Mouse (Mus musculus): Measurements from ENCODE around the gene Prkn. TPM values are rescaled to one million over a fixed set of nuclear protein-coding genes. Genes with fewer than 3 reads are reported as not detected.

The Prkn gene
- polyA plus RNA-seq, 1 experiment from 2014 or later, result 0.96 TPM

- Histone ChIP-seq H3K4me2 (replicated peaks; ENCODE audit: low read depth) (no peak overlapping the region), H3K9me3 (ENCODE audit: control insufficient read depth) (no peaks in the 10 kb centered on the region), H3K36me3 (ENCODE audit: control insufficient read depth, insufficient read depth) (no peaks in the 10 kb centered on the region), H3K4me1 (replicated peaks; ENCODE audit: control insufficient read depth, insufficient read depth, low read length) (no peaks in the 10 kb centered on the region), H3K27me3 (replicated peaks; ENCODE audit: control insufficient read depth, insufficient read depth, low read length) (no peaks in the 10 kb centered on the region), H3K27ac (ENCODE audit: low read depth, low read length) (no peak overlapping the region), H3K9ac (ENCODE audit: low read depth, low read length) (no peak overlapping the region), H3K4me3 (ENCODE audit: low read depth, low read length) (no peak overlapping the region)
- TF ChIP-seq CTCF (IDR thresholded peaks at IDR 0.05; ENCODE audit: low read depth), result no peak
- 91% methylated on average over 4 of the region's 4 CpGs for WGBS
- no peak for ATAC-seq
Measured at GRCm38 (mm10) chr17:11931641-11932040, 1091.5 kb downstream of the Prkn start.

GRCm38 (mm10) chr17:11933737-11934136 is 1093.6 kb downstream of the Prkn start:
- Histone ChIP-seq H3K4me2 (replicated peaks; ENCODE audit: low read depth) (no peak overlapping the region), H3K9me3 (ENCODE audit: control insufficient read depth) (no peaks in the 10 kb centered on the region), H3K4me3 (ENCODE audit: low read depth, low read length) (no peak overlapping the region), H3K36me3 (ENCODE audit: control insufficient read depth, insufficient read depth) (no peaks in the 10 kb centered on the region), H3K9ac (ENCODE audit: low read depth, low read length) (no peak overlapping the region), H3K4me1 (replicated peaks; ENCODE audit: control insufficient read depth, insufficient read depth, low read length) (no peaks in the 10 kb centered on the region), H3K27ac (ENCODE audit: low read depth, low read length) (no peak overlapping the region), H3K27me3 (replicated peaks; ENCODE audit: control insufficient read depth, insufficient read depth, low read length) (no peaks in the 10 kb centered on the region)
- no peak for ATAC-seq
- WGBS, result 82% methylated on average over 5 of the region's 5 CpGs
- no peak for TF ChIP-seq CTCF (IDR thresholded peaks at IDR 0.05; ENCODE audit: low read depth)

- no peaks in the 10 kb centered on the region for H3K9me3 ChIP-seq (ENCODE audit: control insufficient read depth)
- H3K4me1 ChIP-seq (replicated peaks; ENCODE audit: control insufficient read depth, insufficient read depth, low read length), result no peaks in the 10 kb centered on the region
- no peaks in the 10 kb centered on the region for H3K36me3 ChIP-seq (ENCODE audit: control insufficient read depth, insufficient read depth)
- no peak overlapping the region for H3K9ac ChIP-seq (ENCODE audit: low read depth, low read length)
- H3K27me3 ChIP-seq (replicated peaks; ENCODE audit: control insufficient read depth, insufficient read depth, low read length), result no peaks in the 10 kb centered on the region
- TF ChIP-seq CTCF (IDR thresholded peaks at IDR 0.05; ENCODE audit: low read depth), result no peak
- WGBS, result 91% methylated on average over 3 of the region's 3 CpGs
- H3K4me2 ChIP-seq (replicated peaks; ENCODE audit: low read depth), result no peak overlapping the region
- H3K4me3 ChIP-seq (ENCODE audit: low read depth, low read length), result no peak overlapping the region
- ATAC-seq, result no peak
- no peak overlapping the region for H3K27ac ChIP-seq (ENCODE audit: low read depth, low read length)
Measured at GRCm38 (mm10) chr17:11947436-11947835, 1107.3 kb downstream of the Prkn start.

GRCm38 (mm10) chr17:11949551-11950197 is 1109.5 kb downstream of the Prkn start:
- H3K36me3 ChIP-seq (ENCODE audit: control insufficient read depth, insufficient read depth), result no peaks in the 10 kb centered on the region
- H3K9me3 ChIP-seq (ENCODE audit: control insufficient read depth), result no peaks in the 10 kb centered on the region
- H3K4me2 ChIP-seq (replicated peaks; ENCODE audit: low read depth), result no peak overlapping the region
- no peak overlapping the region for H3K27ac ChIP-seq (ENCODE audit: low read depth, low read length)
- TF ChIP-seq CTCF (IDR thresholded peaks at IDR 0.05; ENCODE audit: low read depth), result no peak
- no peaks in the 10 kb centered on the region for H3K4me1 ChIP-seq (replicated peaks; ENCODE audit: control insufficient read depth, insufficient read depth, low read length)
- no peak for ATAC-seq
- no peak overlapping the region for H3K9ac ChIP-seq (ENCODE audit: low read depth, low read length)
- 57% methylated on average over 10 of the region's 10 CpGs for WGBS
- H3K27me3 ChIP-seq (replicated peaks; ENCODE audit: control insufficient read depth, insufficient read depth, low read length), result no peaks in the 10 kb centered on the region
- no peak overlapping the region for H3K4me3 ChIP-seq (ENCODE audit: low read depth, low read length)

- Histone ChIP-seq H3K27ac (ENCODE audit: low read depth, low read length) (no peak overlapping the region), H3K9ac (ENCODE audit: low read depth, low read length) (no peak overlapping the region), H3K4me1 (replicated peaks; ENCODE audit: control insufficient read depth, insufficient read depth, low read length) (no peaks in the 10 kb centered on the region), H3K4me3 (ENCODE audit: low read depth, low read length) (no peak overlapping the region), H3K27me3 (replicated peaks; ENCODE audit: control insufficient read depth, insufficient read depth, low read length) (no peaks in the 10 kb centered on the region), H3K36me3 (ENCODE audit: control insufficient read depth, insufficient read depth) (no peaks in the 10 kb centered on the region), H3K9me3 (ENCODE audit: control insufficient read depth) (no peaks in the 10 kb centered on the region), H3K4me2 (replicated peaks; ENCODE audit: low read depth) (no peak overlapping the region)
- TF ChIP-seq CTCF (IDR thresholded peaks at IDR 0.05; ENCODE audit: low read depth), result no peak
- no peak for ATAC-seq
- WGBS, result 62% methylated on average over 8 of the region's 8 CpGs
Measured at GRCm38 (mm10) chr17:11950198-11950594, 1110.0 kb downstream of the Prkn start.

- H3K4me3 ChIP-seq (ENCODE audit: low read depth, low read length), result no peak overlapping the region
- no peak for TF ChIP-seq CTCF (IDR thresholded peaks at IDR 0.05; ENCODE audit: low read depth)
- H3K9ac ChIP-seq (ENCODE audit: low read depth, low read length), result no peak overlapping the region
- no peaks in the 10 kb centered on the region for H3K27me3 ChIP-seq (replicated peaks; ENCODE audit: control insufficient read depth, insufficient read depth, low read length)
- 77% methylated on average over 6 of the region's 6 CpGs for WGBS
- H3K27ac ChIP-seq (ENCODE audit: low read depth, low read length), result no peak overlapping the region
- no peaks in the 10 kb centered on the region for H3K36me3 ChIP-seq (ENCODE audit: control insufficient read depth, insufficient read depth)
- no peaks in the 10 kb centered on the region for H3K4me1 ChIP-seq (replicated peaks; ENCODE audit: control insufficient read depth, insufficient read depth, low read length)
- H3K4me2 ChIP-seq (replicated peaks; ENCODE audit: low read depth), result no peak overlapping the region
- no peaks in the 10 kb centered on the region for H3K9me3 ChIP-seq (ENCODE audit: control insufficient read depth)
- no peak for ATAC-seq
Measured at GRCm38 (mm10) chr17:11955317-11955716, 1115.1 kb downstream of the Prkn start.
